Mouse (Mus musculus) cerebellum, adult 8-10 months (tissue): ENCODE measurements around the gene Jmjd8.
"Not testable (repeated sequence)": the region's sequence is repeated elsewhere in the genome, so short reads cannot be mapped to it uniquely, and the experiment has no call there.

Experiments
- DNase-seq: peaks from one replicate; pipeline ENCODE4 v3.0.0; 2022

Jmjd8 gene

GRCm38 (mm10) chr17:25863681-25864080 is 35.0 kb downstream of the Jmjd8 start:
- peak; percentile 7 for DNase-seq

GRCm38 (mm10) chr17:25864311-25864710 is 35.6 kb downstream of the Jmjd8 start:
- peak; percentile 20 for DNase-seq

DNA sequence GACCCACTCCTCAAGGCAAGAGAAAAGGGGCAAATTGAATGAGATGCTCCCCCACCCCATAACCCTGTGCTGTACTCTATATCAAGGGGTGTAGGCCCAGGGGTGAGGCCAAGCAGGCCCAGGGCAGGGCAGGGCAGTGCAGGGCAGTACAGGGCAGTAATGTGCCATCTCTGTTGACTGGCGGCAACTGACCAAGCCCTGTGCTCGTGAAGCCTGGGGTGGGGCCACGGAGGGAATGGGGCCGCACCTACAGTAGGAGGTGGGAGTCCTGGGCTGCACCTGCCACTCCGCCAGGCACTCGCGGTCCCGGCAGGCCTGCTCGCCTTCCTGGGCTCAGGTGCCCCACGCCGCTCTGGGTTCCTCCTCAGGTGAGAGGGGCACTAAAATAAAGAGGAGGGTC is 36.6 kb downstream of the Jmjd8 start:
- DNase-seq, result no peak

DNA sequence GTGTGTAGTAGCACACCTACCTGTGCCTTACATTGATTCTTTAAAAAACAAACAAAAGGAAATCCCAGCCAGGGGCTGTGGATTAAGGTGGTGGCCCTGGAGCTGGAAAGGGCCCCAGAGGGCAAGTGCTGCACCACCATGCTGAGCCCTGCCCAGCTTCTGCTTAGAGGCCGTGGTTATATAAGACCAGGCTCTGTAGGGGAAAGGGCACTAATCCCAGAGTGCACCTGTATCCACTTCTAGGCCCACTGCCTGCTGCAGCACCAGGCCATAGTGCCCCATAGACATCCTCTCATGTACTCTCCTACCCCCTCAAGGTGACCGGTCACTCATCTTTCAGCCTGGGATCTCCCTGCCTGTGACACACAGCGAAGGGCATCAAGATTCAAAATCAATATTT is 37.5 kb downstream of the Jmjd8 start:
- DNase-seq, result no peak

DNA sequence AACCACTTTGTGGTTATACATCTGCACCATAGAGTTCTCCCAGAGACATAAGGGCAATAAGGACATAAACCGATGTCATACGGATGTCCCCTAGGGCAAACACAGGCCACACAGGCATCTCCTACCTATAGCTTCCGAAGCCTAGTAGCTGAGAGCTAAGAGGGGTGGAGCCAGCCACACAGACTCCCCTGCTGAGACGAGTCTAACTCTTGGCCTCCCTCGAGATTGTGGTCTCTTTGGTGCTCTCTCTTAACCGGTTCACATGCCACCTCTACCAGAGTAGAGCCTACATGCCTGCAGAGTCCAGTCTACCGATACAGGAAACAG is 38.8 kb downstream of the Jmjd8 start:
- no peak for DNase-seq

- peak; percentile 61 for DNase-seq
Measured at GRCm38 (mm10) chr17:25867836-25868600, 39.4 kb downstream of the Jmjd8 start.

DNA sequence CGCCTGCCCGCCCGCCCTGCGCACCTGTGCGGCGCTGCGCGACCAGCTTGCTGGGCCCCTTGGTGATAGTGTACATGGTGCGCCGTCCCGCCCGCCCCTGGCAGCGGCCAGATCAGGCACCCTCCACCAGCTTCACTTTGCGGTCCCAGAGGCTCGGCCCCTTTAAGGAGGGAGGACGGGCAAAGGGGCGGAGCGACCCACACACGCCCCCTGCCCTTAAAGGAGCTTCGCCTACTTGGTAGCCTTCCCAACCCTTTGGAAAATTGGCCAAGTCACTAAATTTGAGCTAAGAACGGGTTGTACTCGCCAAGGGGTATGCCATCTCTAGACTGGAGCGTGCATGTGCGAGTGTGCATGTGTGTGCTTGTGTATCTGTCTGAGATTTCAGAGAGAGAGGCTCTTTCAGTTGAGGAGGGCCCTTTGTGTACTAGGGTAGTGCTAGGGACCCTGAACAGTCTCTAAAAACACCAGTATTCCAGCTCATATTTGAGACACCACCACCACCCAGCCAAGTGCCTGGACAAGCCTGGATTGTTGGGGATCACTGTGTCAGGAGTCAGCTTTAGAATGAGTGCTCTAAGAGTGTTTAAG is 40.0 kb downstream of the Jmjd8 start, which contains the start of gene Mcrip2:
Gene Mcrip2, minus strand, starts transcription at position 164 of the 591 bp plus-strand sequence.
- DNase-seq, result peak; percentile 81

- no peak for DNase-seq
Measured at GRCm38 (mm10) chr17:25869498-25869897, 40.8 kb downstream of the Jmjd8 start.

GRCm38 (mm10) chr17:25869954-25870353 is 41.3 kb downstream of the Jmjd8 start:
- DNase-seq, result no peak

- not testable (repeated sequence) for DNase-seq
Measured at GRCm38 (mm10) chr17:25871566-25871965, 42.9 kb downstream of the Jmjd8 start.

DNA sequence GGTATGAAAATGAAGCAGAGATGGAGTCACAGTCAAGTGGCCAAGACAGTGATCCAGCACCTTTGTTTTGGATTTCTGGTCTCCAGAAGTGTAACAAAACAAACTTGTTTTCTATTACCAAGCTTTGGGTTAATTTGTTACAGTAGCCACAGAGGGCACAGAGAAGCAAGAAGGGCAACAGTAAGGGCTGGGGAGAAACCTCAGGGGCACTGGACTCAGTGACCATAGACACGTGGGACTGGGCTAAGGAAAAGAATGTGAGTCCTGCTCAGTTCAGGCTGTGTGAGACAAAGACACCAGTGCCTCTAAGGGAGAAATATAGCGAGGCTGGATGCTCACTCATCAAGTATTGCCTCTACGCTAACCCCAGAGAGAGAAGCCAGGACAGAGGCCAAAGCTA is 44.0 kb downstream of the Jmjd8 start:
- DNase-seq, result no peak

DNA sequence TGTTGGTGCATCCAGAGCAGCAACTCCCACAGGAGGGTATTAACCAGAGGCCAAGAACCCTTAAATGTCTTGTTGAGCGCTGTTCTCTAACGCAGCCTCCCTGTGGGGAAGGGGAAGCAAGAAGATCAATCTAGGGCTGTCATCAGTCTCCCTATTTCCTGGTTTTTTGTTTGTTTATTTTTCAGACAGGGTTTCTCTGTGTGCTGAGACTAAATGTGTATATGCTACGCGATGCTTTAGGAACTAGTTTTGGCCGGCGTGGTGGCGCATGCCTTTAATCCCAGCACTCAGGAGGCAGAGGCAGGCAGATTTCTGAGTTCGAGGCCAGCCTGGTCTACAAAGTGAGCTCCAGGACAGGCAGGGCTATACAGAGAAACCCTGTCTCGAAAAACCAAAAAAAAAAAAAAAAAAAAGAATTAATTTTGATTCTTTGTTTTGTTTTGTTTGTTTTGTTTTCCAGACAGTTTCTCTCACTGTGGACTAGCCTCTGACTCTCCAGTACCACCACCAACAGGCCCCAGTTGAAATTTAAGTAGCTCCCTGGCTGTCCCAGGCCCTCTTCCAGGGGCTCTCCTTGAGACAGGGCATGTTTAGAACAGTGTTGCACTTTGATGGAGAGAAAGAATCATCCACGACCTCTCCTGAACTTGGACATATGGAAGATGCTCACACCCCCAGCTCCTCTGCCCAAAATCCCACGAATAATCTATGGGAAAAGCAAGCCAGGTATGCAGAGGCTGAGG is 44.9 kb downstream of the Jmjd8 start:
- DNase-seq, result no peak

DNA sequence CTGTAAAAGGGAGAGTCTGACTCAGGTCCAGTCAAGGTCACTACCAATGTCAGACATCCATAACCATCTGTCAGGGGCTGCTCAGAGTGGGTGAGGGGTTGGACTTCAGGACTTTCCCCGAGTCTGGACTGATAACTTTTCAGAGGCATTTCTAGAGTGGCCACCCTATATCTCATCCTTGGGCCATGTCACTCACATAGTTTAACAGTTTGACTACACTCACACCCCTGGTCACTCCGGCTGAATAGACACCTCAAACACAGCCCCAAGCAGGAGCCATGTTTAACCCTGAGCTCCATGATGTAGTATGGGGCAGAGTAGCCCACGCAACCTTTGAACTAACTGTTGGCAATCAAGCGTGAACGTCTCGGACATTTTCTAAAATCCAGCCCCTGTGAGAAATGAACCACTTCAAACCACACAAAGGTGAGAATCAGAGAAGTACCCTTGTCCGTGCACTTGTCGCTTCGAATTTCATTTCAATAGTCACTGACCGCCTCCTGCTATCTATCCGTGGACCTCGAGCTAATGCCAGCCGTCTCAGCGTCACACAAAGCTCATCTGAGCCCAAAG is 45.6 kb downstream of the Jmjd8 start:
- DNase-seq, result no peak

DNA sequence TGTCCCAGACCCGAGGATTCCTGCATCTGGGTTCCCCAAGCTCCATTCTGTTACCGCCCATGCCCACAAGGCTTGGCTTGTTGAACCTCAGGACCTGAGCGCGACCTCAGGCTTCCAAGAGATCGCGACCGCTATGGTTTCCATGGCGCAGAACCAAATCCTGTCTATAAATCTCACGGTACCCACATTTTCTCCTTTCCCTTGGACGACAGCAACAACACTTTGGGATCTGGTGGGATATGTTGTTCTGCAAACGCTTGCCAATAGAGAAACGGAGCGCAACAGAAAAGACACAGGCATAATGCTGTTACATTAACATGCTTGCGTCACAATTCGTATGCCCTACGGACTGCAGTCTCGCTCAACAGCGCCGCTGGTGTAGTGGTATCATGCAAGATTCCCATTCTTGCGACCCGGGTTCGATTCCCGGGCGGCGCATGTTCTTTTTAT is 46.1 kb downstream of the Jmjd8 start, which contains the start of gene Mettl26:
Gene Mettl26, plus strand, starts transcription at position 354 of the 450 bp plus-strand sequence.
- DNase-seq, result peak; percentile 96

GRCm38 (mm10) chr17:25875171-25876136 is 46.8 kb downstream of the Jmjd8 start:
- DNase-seq, result peak; percentile 89

DNA sequence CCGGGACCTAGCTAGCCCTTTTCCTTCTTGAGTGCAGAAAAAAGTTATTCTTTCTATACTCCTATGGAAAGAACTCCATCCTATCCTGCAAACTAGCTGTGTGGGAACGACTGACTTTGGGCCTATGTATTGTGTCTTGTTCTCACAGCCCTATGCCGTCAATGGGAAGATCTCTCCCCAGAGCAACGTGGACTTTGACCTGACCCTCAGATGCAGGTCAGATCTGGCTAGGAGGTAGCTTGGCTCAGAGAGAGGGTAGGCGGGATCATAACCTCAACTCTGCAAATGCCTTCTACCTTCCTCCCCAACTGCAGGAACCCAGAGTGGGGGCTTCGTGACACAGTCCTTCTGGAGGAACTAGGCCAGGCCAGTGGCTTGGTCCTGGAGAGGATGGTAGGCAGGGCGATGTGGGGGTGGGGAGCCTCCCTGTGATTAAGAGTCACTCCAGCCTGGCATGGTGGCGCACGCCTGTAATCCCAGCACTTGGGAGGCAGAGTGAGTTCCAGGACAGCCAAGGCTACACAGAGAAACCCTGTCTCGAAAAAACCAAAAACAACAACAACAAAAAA is 47.8 kb downstream of the Jmjd8 start:
- no peak for DNase-seq

DNA sequence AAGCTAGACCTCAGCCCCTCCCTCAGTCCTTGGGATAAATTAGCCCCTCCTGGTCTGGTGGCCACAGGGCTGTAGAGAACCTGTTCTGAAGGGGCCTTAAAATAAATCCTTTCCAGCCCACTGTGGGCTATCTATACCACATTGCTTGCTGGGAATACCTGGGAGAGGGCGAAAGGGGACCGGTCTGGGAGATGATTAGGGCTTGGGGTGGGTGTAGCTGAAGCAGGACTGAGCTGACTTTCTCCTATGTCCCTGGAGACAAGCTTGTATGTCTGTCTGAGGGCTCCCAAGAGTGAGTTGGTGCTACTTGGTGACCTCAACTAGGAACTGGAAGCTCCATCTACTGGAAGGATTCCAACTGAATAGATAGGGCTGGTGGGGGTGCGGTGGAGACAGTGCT is 48.4 kb downstream of the Jmjd8 start:
- DNase-seq, result no peak

GRCm38 (mm10) chr17:25877741-25878610 is 49.3 kb downstream of the Jmjd8 start:
- DNase-seq, result no peak

DNA sequence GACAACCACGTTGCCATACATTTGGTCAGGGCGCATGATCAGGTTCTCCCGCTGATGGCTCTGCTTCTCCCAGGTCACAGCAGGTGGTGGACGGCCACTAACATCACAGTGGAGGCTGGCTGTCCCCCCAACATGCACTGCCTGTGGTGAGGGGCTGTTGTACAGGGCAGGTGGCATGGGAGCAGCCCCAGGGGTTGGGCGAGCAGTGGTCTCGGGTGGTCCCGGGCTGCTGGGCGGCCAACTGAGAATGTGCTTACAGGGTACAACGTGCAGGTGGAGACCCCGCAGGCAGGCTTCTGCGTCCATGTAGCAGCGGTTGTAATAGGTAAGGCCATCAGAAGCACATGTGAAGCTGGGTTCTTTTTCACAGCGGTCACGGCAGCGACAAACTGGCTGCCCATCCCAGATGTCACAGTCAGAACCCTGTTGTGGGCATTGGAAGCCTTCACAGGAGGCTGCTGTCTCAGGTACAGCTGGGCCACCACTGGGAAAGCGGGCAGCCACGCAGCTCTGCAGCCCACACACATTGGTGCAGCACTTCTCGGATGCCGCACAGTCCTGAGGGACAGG is 50.0 kb downstream of the Jmjd8 start:
- DNase-seq, result no peak

DNA sequence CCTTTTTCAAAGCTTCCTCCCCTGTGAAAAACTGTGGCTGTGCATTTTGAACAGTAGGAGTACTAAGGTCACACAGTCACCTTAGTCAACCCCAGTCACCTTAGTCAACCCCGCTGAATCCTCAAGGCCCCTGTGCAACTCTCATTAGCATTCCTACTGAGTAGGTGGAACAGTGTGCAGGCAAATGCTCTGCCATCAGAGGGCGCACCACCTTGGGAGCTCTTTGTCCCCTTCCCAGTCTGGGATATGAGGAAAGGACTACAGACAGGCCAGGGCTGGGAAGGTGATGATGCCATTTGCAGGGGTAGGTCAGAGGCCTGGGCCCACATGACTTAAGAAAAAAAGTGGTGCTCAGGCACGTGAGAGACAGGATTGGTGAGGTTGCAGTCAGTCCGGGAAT is 50.6 kb downstream of the Jmjd8 start:
- no peak for DNase-seq
